Mouse (Mus musculus): Measurements from ENCODE around the gene Smok3b. TPM values are rescaled to one million over a fixed set of nuclear protein-coding genes. Genes with fewer than 3 reads are reported as not detected.
A peak's percentile ranks its signal among the peaks of the same experiment; 100 is the strongest.

Gene Smok3b
- polyA plus RNA-seq, 1 experiment from 2014 or later: not detected

DNA sequence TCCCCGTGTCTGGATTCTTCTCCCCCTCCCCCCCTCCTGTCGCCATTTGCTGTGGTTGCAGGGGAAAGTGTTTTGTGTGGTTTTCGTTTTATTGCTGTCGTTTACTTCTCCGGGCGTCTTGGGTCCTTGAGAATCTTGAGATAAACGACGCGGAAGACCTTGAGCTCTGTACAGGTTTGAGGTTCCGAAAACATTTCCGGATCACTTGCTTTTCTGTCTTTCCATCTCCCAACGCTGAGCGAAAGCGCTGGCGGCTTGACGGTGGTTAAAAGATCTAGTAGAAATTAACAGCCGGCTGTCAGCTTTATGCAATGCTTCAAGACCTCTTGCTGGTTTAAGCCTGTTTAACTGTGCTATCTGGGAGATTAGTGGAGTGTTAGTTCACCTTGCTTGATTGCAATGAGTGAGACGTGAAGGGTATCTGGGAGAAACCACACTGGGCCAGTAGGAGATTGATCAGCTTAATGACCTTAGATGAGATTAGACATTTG, 64.2 kb downstream of the Smok3b start:
- H3K9me3 ChIP-seq (replicated peaks): no peaks in the 10 kb centered on the region
- no peaks in the 10 kb centered on the region for H3K27me3 ChIP-seq
- peak overlapping the region; percentile 96 for H3K9ac ChIP-seq
- under 1% methylated on average over 18 of the region's 18 CpGs for WGBS (ENCODE audit: insufficient replicate concordance)
- H3K4me3 ChIP-seq (replicated peaks): peak overlapping the region; percentile 94
- no peak for ATAC-seq (ENCODE audit: low read depth)
- H3K4me1 ChIP-seq (replicated peaks): peaks cover 55% of the 10 kb centered on the region
- peaks cover 20% of the 10 kb centered on the region for H3K36me3 ChIP-seq
- peak overlapping the region; percentile 80 for H3K4me2 ChIP-seq
- peak overlapping the region; percentile 83 for H3K27ac ChIP-seq
- no peak for DNase-seq

GRCm38 (mm10) chr5:138086842-138087241, 65.6 kb downstream of the Smok3b start:
- 76% methylated on average over 3 of the region's 3 CpGs for WGBS (ENCODE audit: insufficient replicate concordance)
- Histone ChIP-seq H3K4me2 (peak overlapping the region; percentile 80), H3K36me3 (peaks cover 20% of the 10 kb centered on the region), H3K4me3 (replicated peaks) (0 out of 2 replicates have a peak overlapping the region, but pooled peaks have one; percentile 6), H3K27me3 (no peaks in the 10 kb centered on the region), H3K4me1 (replicated peaks) (peaks cover 55% of the 10 kb centered on the region), H3K9me3 (replicated peaks) (no peaks in the 10 kb centered on the region), H3K9ac (peak overlapping the region; percentile 96; the same call in 1 of the 2 replicates), H3K27ac (no peak overlapping the region)
- no peak for DNase-seq
- ATAC-seq (ENCODE audit: low read depth): no peak

GRCm38 (mm10) chr5:138088366-138088765, 67.1 kb downstream of the Smok3b start:
- Histone ChIP-seq H3K36me3 (peaks cover 28% of the 10 kb centered on the region), H3K27me3 (no peaks in the 10 kb centered on the region), H3K4me2 (peak overlapping the region; percentile 33), H3K27ac (peak overlapping the region; percentile 58; the same call in 1 of the 2 replicates), H3K4me3 (replicated peaks) (no peak overlapping the region), H3K9me3 (replicated peaks) (no peaks in the 10 kb centered on the region), H3K9ac (peak overlapping the region; percentile 44; the same call in 1 of the 2 replicates), H3K4me1 (replicated peaks) (peaks cover 54% of the 10 kb centered on the region)
- DNase-seq (no peak), ATAC-seq (ENCODE audit: low read depth) (no peak)
- WGBS (ENCODE audit: insufficient replicate concordance): 68% methylated on average over 3 of the region's 3 CpGs

DNA sequence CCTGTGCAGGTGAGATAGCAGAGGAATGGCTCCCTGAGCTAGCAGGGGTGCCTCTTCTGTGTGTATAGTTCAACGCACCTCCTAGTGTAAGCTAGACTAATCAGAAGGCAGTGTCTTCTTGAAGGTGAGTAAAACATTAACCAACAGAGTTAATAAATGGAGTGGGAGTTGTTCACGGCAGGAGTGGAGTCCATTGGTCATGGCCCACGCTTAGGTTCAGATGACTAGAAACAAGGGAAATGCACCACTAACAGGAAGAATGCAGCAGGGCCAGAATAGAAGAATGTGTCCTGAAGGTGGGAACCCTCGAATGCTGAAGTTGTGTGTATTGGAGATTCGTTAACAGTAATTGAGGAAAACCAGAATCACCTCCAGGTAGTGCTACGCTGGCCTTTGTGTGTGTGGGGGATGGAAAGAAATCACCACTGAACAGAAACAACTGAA, 67.9 kb downstream of the Smok3b start:
- H3K27ac ChIP-seq: peak overlapping the region; percentile 58
- H3K4me3 ChIP-seq (replicated peaks): peak overlapping the region; percentile 6; the same call in 1 of the 2 replicates
- WGBS (ENCODE audit: insufficient replicate concordance): 60% methylated on average over 6 of the region's 6 CpGs
- ATAC-seq (ENCODE audit: low read depth) (peak; percentile 25), DNase-seq (no peak)
- H3K4me1 ChIP-seq (replicated peaks): peaks cover 47% of the 10 kb centered on the region
- no peaks in the 10 kb centered on the region for H3K9me3 ChIP-seq (replicated peaks)
- H3K9ac ChIP-seq: peak overlapping the region; percentile 44
- peaks cover 36% of the 10 kb centered on the region for H3K36me3 ChIP-seq
- no peaks in the 10 kb centered on the region for H3K27me3 ChIP-seq
- peak overlapping the region; percentile 33; the same call in 1 of the 2 replicates for H3K4me2 ChIP-seq

GRCm38 (mm10) chr5:138090271-138090670, 69.0 kb downstream of the Smok3b start:
- 68% methylated on average over 3 of the region's 3 CpGs for WGBS (ENCODE audit: insufficient replicate concordance)
- Histone ChIP-seq H3K9me3 (replicated peaks) (no peaks in the 10 kb centered on the region), H3K27ac (no peak overlapping the region), H3K4me1 (replicated peaks) (peaks cover 42% of the 10 kb centered on the region), H3K36me3 (peaks cover 47% of the 10 kb centered on the region), H3K4me3 (replicated peaks) (no peak overlapping the region), H3K27me3 (no peaks in the 10 kb centered on the region), H3K4me2 (no peak overlapping the region), H3K9ac (no peak overlapping the region)
- no peak for ATAC-seq (ENCODE audit: low read depth)
- DNase-seq: no peak

- WGBS (ENCODE audit: insufficient replicate concordance): 90% methylated on average over 5 of the region's 5 CpGs
- Histone ChIP-seq H3K9ac (no peak overlapping the region), H3K4me3 (replicated peaks) (no peak overlapping the region), H3K36me3 (peaks cover 52% of the 10 kb centered on the region), H3K4me1 (replicated peaks) (peaks cover 38% of the 10 kb centered on the region), H3K27ac (no peak overlapping the region), H3K9me3 (replicated peaks) (no peaks in the 10 kb centered on the region), H3K4me2 (no peak overlapping the region), H3K27me3 (no peaks in the 10 kb centered on the region)
- DNase-seq (no peak), ATAC-seq (ENCODE audit: low read depth) (no peak)
Observed at GRCm38 (mm10) chr5:138090737-138091136, 69.5 kb downstream of the Smok3b start.

DNA sequence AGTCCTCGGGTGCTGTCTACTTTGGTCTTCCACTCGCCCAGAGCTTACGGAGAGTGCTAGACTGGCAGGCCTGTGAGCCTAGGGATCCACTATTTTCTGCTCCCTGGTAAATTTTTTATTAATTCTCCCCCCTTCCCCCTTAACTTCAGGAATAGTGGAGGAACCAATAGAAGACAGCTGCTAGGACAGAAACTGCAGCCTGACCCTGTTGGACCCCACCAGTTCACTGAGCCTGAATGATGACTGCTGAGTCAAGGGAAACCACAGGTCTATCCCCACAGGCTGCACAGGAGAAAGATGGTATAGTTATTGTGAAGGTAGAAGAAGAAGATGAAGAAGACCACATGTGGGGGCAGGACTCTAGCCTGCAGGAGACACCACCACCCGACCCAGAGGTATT, 71.5 kb downstream of the Smok3b start:
- Histone ChIP-seq H3K4me2 (no peak overlapping the region), H3K36me3 (peaks cover 64% of the 10 kb centered on the region), H3K9ac (no peak overlapping the region), H3K9me3 (replicated peaks) (no peaks in the 10 kb centered on the region), H3K27ac (no peak overlapping the region), H3K4me1 (replicated peaks) (peaks cover 17% of the 10 kb centered on the region), H3K27me3 (no peaks in the 10 kb centered on the region), H3K4me3 (replicated peaks) (no peak overlapping the region)
- WGBS (ENCODE audit: insufficient replicate concordance): 84% methylated on average over 4 of the region's 4 CpGs
- DNase-seq (no peak), ATAC-seq (ENCODE audit: low read depth) (no peak)

DNA sequence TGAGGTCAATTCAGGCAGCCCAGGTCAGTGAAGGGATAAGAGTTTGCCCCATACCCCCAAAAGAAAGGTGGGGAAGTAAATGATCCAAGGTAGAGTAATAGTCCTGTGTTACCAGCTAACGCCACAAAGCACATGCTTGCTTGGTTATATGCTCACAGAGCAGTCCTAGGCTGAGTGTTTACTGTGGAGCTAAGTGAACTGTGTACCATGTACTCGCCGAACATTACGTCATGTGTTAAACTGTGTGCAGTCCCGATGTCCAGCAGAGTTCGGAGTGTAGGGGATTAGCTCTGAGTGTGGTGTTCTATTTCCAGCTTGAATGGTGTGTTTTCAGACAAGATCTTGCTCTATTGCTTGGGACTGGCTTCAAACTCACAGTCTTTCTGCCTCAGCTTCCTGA, 73.2 kb downstream of the Smok3b start:
- no peak overlapping the region for H3K9ac ChIP-seq
- DNase-seq: no peak
- no peak overlapping the region for H3K27ac ChIP-seq
- no peaks in the 10 kb centered on the region for H3K27me3 ChIP-seq
- WGBS (ENCODE audit: insufficient replicate concordance): 83% methylated on average over 6 of the region's 6 CpGs
- H3K4me3 ChIP-seq (replicated peaks): no peak overlapping the region
- peaks cover 69% of the 10 kb centered on the region for H3K36me3 ChIP-seq
- no peak overlapping the region for H3K4me2 ChIP-seq
- peak; percentile 76 for ATAC-seq (ENCODE audit: low read depth)
- peaks cover under 1% of the 10 kb centered on the region for H3K4me1 ChIP-seq (replicated peaks)
- H3K9me3 ChIP-seq (replicated peaks): no peaks in the 10 kb centered on the region

Other genes with a start within 250 kb of the Smok3b start
- gene Ppp1r35, start 242.6 kb upstream of the Smok3b start, polyA plus RNA-seq (2015; fragmentation: Nextera tagmentation; extraction: Ambion mirVana): 17.8 and 20.1 TPM in 2 replicates
- gene Mepce, start 233.8 kb upstream of the Smok3b start, polyA plus RNA-seq (2015; fragmentation: Nextera tagmentation; extraction: Ambion mirVana): 4.5 and 4.9 TPM in 2 replicates
- gene Zcwpw1, start 233.6 kb upstream of the Smok3b start, polyA plus RNA-seq (2015; fragmentation: Nextera tagmentation; extraction: Ambion mirVana): 3.5 and 4.8 TPM in 2 replicates
- 1.4 and 1.8 TPM in 2 replicates for gene Pilra, start 185.1 kb upstream of the Smok3b start, polyA plus RNA-seq (2015; fragmentation: Nextera tagmentation; extraction: Ambion mirVana)
- gene Pilrb1, start 163.3 kb upstream of the Smok3b start, polyA plus RNA-seq (2015; fragmentation: Nextera tagmentation; extraction: Ambion mirVana): 2.1 TPM in 2 replicates
- gene Pilrb2, start 149.6 kb upstream of the Smok3b start, polyA plus RNA-seq (2015; fragmentation: Nextera tagmentation; extraction: Ambion mirVana): 1.6 and 2.1 TPM in 2 replicates
- 1.5 and 1.8 TPM in 2 replicates for gene Cyp3a13, start 99.8 kb upstream of the Smok3b start, polyA plus RNA-seq (2015; fragmentation: Nextera tagmentation; extraction: Ambion mirVana)
- gene Gjc3, start 58.3 kb upstream of the Smok3b start, polyA plus RNA-seq (2015; fragmentation: Nextera tagmentation; extraction: Ambion mirVana): 0.03 TPM in 1 of 2 replicates, not detected in the other
- 0.38 and 0.44 TPM in 2 replicates for gene Azgp1, start 39.9 kb upstream of the Smok3b start, polyA plus RNA-seq (2015; fragmentation: Nextera tagmentation; extraction: Ambion mirVana)
- gene Smok3a, start 168 bp upstream of the Smok3b start, polyA plus RNA-seq (2015; fragmentation: Nextera tagmentation; extraction: Ambion mirVana): not detected in 2 replicates
- not detected in 2 replicates for gene Smok3c, start 31.8 kb downstream of the Smok3b start, polyA plus RNA-seq (2015; fragmentation: Nextera tagmentation; extraction: Ambion mirVana)
- gene Zkscan1, start 63.7 kb downstream of the Smok3b start, polyA plus RNA-seq (2015; fragmentation: Nextera tagmentation; extraction: Ambion mirVana): 3.8 and 5.2 TPM in 2 replicates
- 15.4 and 16.0 TPM in 2 replicates for gene Zscan21, start 95.5 kb downstream of the Smok3b start, polyA plus RNA-seq (2015; fragmentation: Nextera tagmentation; extraction: Ambion mirVana)
- gene Zfp113, start 134.3 kb downstream of the Smok3b start, polyA plus RNA-seq (2015; fragmentation: Nextera tagmentation; extraction: Ambion mirVana): 4.6 and 5.2 TPM in 2 replicates
- 180 TPM in 2 replicates for gene Cops6, start 139.6 kb downstream of the Smok3b start, polyA plus RNA-seq (2015; fragmentation: Nextera tagmentation; extraction: Ambion mirVana)
- 5.9 and 7.4 TPM in 2 replicates for gene Ap4m1, start 150.6 kb downstream of the Smok3b start, polyA plus RNA-seq (2015; fragmentation: Nextera tagmentation; extraction: Ambion mirVana)
- 224 and 255 TPM in 2 replicates for gene Mcm7, start 151.0 kb downstream of the Smok3b start, polyA plus RNA-seq (2015; fragmentation: Nextera tagmentation; extraction: Ambion mirVana)
- 39.1 and 50.9 TPM in 2 replicates for gene Taf6, start 166.0 kb downstream of the Smok3b start, polyA plus RNA-seq (2015; fragmentation: Nextera tagmentation; extraction: Ambion mirVana)
- gene Cnpy4, start 166.1 kb downstream of the Smok3b start, polyA plus RNA-seq (2015; fragmentation: Nextera tagmentation; extraction: Ambion mirVana): 17.6 and 18.4 TPM in 2 replicates
- 3.7 and 4.1 TPM in 2 replicates for gene Mblac1, start 172.9 kb downstream of the Smok3b start, polyA plus RNA-seq (2015; fragmentation: Nextera tagmentation; extraction: Ambion mirVana)
- 0.07 and 0.08 TPM in 2 replicates for gene Nxpe5, start 204.5 kb downstream of the Smok3b start, polyA plus RNA-seq (2015; fragmentation: Nextera tagmentation; extraction: Ambion mirVana)
- 32.0 and 33.7 TPM in 2 replicates for gene Lamtor4, start 234.1 kb downstream of the Smok3b start, polyA plus RNA-seq (2015; fragmentation: Nextera tagmentation; extraction: Ambion mirVana)
- gene BC037034, start 242.6 kb downstream of the Smok3b start, polyA plus RNA-seq (2015; fragmentation: Nextera tagmentation; extraction: Ambion mirVana): 2.8 and 3.6 TPM in 2 replicates